Mouse (Mus musculus) adipocyte (in vitro differentiated cells): ENCODE measurements at regions not wholly inside any gene's neighbourhood (a gene's known extent, or its start where the extent isn't known, plus 50 kb on each side); places are given as distances from the start of the nearest gene placed in this dataset.

Experiments used
- DNase-seq: peaks from one replicate; pipeline ENCODE4 v3.0.0-alpha.2; 2016; ENCODE audit warnings: low spot score

- no peak for DNase-seq
Measured at GRCm38 (mm10) chr3:115655020-115655419, 59.9 kb downstream of the S1pr1 start.

GRCm38 (mm10) chr3:115652236-115652635 lies 62.6 kb downstream of the S1pr1 start:
- no peak for DNase-seq

DNA sequence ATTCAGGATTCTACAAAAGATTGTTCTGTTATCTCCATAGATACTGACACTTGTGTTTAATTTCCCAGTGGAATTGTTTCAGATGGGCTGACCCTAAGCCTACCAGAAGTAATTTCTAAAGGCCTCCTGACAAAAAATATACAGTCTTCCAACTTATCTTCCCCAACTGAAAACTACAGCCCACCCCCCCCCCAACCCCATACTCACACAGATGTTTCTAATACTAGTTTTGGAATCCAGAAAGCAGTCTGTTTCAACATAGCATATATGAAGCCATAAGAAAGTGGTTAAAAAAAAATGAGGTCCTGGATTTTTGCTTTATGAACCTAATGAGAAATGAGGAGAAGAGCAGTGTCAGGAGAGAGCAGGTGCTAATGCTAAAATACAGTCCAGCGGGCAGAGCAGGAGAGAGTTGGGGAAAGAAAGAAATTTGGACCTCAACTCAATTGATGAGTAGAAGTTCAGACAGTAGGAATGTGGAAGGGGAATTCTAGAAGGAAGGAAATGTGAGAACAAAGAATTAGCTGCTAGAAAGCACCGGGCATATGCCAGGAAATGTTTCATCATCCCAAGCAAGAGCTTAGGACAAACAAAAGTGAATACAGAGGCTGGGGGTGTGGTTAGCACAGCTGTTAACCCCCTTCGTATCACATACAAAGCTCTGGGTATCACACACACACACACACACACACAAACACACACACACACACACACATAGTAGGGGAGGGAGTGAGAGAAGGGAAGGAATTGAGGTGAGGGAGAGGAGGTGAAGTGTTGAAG lies 65.3 kb downstream of the S1pr1 start:
- DNase-seq = peak; percentile 45

DNA sequence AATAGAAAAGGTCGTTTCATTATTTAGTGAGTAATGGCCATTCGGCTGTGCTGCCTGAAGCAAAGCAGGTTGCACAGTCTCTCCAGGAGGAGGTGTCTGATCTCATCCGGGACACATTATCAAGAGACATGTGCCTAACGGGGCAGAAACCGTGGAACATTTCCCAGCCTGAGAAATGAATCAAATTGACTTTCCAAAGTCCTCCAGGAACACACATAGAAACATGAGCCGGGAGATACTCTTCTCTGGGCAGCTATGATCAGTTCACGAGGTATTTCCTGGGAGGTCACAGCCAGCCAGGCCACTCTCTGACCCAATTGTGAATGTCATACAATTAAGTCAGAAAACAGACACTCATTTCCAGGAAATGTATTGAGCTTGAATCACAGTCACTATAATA lies 67.9 kb downstream of the S1pr1 start:
- DNase-seq = peak; percentile 27

DNA sequence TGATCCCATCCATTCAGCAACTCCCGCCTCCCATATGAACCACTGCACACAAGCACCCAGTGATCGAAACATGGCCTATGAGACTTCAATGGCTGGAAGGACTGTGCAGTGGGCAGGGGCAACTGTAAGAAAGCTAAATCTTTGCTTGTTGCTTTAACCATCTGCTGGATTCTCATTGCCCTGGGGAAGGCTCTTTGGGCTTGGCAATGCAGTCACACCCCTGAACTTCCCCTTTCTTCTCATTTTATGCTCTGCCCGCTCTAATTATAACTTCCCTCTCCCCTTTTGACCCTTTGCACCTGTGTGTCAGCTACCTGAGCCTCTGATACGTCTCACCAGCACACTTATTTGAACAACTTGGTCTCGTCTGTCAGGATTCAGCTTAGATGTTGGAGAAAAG lies 70.6 kb downstream of the S1pr1 start:
- DNase-seq = no peak

DNA sequence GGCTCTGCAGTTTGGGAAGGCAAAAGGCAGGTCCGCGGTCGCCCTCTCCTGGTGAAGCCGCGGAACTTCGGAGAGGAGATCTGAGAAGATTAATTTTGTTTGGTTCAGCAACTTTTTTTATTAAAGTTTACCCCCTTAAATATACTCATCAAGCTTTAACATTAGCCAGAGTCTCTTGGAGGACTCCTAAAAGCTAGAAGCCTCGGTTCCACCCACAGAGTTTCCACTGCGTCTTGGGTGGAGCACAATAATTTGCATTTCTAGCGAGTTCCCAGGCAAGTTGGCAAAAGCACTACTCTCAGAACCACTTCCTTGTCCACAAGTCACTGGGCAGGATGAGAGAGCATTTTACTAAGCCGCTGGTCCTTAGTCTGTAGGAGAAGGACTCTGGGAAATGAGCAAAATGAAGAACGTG lies 72.0 kb downstream of the S1pr1 start:
- peak; percentile 75 for DNase-seq

GRCm38 (mm10) chr3:115642001-115642845 lies 72.6 kb downstream of the S1pr1 start:
- no peak for DNase-seq

DNA sequence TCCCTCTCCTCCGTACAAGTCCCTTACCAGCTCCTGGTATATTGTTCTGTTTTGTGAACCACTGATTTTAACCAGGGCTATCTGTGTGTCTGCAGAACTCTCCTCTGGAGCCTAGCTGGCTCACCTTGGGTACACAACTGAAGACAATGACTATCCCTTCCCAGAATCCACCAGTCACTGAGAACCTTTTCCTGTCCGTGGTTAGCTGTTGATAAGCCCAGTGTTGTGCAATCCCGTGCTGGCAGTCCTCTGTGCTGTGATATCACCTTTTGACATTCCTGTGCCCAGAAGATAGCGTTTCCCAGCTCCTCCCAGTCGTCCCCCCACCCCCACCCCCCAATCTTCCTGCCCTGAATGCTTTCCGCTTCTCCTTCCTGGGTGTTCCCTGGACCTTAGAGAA lies 73.5 kb downstream of the S1pr1 start:
- no peak for DNase-seq

GRCm38 (mm10) chr3:115635487-115635886 lies 79.4 kb downstream of the S1pr1 start:
- no peak for DNase-seq

- no peak for DNase-seq
Measured at GRCm38 (mm10) chr3:115635081-115635480, 79.8 kb downstream of the S1pr1 start.

DNA sequence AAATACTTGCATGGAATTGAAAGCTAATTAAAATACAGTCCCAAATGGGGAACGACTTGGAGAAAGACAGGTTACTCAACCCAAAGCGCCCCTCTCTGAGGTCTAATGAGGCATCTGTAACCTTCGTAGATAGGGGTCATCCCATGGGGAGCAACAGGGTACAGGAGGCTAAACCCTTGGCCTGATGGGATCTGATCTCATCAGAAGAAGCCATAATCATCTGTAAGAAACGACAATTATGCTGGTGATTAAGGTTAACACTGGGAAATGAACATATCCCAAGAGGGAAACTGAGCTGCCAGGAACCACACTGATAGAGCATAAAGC lies 82.5 kb downstream of the S1pr1 start:
- no peak for DNase-seq

DNA sequence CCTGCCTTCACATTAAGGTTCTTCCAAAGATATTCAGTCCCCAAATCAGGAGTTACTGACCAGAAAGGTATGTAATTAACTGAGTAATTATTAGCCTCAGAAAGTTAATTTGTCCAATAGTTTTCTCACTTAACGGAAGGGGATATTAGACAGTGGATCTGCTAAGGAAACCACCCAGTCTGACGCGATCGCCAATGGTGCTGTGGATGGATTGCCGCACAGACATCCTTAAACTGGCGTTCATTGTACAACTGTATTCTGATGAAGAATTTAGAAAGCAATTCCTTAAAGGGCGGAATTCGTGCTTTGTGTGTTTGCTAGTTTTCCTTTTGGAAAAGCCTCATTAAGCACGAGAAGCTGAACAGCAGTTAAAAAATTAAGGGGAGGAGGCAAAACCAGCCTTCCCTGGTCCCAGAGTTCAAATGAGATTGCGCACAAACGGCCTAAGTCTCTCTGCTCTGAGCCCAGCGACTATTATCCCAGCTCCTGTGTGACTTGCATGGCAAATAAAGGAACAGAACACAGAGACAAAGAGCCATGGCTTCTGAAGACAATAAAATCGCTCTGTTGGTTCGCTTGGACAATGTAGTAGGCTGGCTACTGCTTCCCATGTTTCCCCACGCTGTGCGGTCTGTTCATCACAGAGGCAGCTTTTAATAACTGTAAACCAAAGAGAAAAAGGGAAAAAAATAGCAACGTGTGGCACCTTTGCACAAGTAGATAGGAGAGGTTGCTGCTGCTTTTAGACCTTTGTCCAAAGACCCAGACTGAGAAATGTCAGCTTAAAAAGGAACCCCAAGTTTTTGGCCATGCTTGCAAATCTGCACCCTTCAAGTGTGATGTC lies 83.1 kb downstream of the S1pr1 start:
- no peak for DNase-seq

- DNase-seq = no peak
Measured at GRCm38 (mm10) chr3:115622920-115623319, 92.0 kb downstream of the S1pr1 start.

DNA sequence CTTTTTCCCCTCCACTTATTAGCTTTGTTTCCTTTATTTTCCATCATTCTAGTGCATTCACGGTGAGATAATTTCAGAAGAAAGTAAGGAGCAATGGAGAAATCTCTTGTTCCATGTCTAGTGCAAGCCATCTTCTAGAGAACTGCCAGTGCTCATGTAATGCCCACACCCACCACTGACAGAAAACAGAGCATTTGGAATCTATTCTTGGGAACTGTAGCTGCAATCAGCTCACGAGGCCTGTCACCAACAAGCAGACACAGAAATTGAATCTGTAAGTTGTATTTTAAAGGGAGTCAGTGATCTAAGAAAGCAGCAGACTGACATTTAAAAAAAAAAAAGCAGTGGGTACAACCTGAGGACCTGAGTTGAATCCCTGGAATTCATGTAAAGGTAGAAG lies 92.6 kb downstream of the S1pr1 start:
- DNase-seq = no peak

GRCm38 (mm10) chr3:115619970-115620369 lies 94.9 kb downstream of the S1pr1 start:
- DNase-seq = peak; percentile 40

GRCm38 (mm10) chr3:115615994-115616598 lies 98.8 kb downstream of the S1pr1 start:
- DNase-seq = no peak

DNA sequence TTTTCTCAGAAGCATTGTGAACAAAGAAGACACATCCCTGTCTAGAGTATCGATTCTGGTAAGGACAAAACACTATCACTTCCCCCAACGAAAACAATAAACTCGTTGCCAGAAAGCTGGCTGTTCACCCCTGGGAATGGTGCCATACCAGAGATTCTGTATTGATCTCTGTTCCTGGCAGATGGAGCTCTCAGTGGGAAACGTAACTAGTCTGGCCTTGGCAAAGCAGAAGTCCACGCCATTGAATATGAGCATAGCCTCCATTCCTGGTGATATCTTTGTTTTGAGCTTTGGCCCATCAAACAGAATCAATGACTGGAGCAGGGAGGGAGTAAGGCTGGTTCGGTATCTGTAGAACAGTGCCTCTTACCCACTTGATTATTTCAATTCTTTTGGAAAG lies 102.0 kb downstream of the S1pr1 start:
- DNase-seq = no peak

DNA sequence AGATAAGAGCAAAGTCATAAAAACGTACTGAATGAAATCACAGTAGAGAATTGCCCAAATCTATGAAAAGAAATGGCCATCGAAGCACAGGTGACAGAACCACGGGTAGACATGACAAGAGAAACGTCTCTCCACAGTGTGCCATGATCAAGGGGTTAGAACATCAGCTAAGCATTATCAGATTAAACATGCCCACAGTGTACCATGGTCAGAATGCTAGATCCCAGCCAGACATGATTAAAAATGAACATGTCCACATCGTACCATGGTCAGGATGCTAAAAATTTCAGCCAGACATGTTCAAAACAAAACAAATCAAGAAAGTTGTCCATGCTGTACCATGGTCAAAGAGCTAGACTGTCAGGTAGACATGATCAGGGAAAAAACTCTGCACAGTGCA lies 106.8 kb downstream of the S1pr1 start:
- no peak for DNase-seq

GRCm38 (mm10) chr3:115604734-115605279 lies 110.1 kb downstream of the S1pr1 start:
- DNase-seq = no peak

- DNase-seq = no peak
Measured at GRCm38 (mm10) chr3:115604267-115604666, 110.6 kb downstream of the S1pr1 start.

GRCm38 (mm10) chr3:115603803-115604202 lies 111.1 kb downstream of the S1pr1 start:
- DNase-seq = no peak

GRCm38 (mm10) chr3:115599281-115599680 lies 115.6 kb downstream of the S1pr1 start:
- DNase-seq = no peak
